Mouse (Mus musculus) cerebellum, postnatal 10 days (tissue): Measurements from ENCODE around the gene Cxcl14.

Source experiments
- DNase-seq, 2 experiments: peaks; one replicate each; pipeline ENCODE4 v3.0.0; 2021; ENCODE audit warnings: mixed read lengths in 2 of 2

The Cxcl14 gene

GRCm38 (mm10) chr13:56295943-56296658 is at the start of gene Cxcl14:
Cxcl14 (minus strand) TSS chr13:56296551.
- DNase-seq: peak; percentile 54 to 60

GRCm38 (mm10) chr13:56344355-56344754 is 48.0 kb upstream of the Cxcl14 start:
- DNase-seq: no peak

GRCm38 (mm10) chr13:56342491-56342890 is 46.1 kb upstream of the Cxcl14 start:
- no peak for DNase-seq

- DNase-seq: peak; percentile 80 to 84
Measured at GRCm38 (mm10) chr13:56340513-56340912, 44.2 kb upstream of the Cxcl14 start.

GRCm38 (mm10) chr13:56339816-56340215 is 43.5 kb upstream of the Cxcl14 start:
- no peak for DNase-seq

GRCm38 (mm10) chr13:56336982-56337381 is 40.6 kb upstream of the Cxcl14 start:
- peak in 1 of 2 experiments; percentile 25 for DNase-seq

GRCm38 (mm10) chr13:56334802-56335690 is 38.7 kb upstream of the Cxcl14 start:
- DNase-seq: peak in 1 of 2 experiments; percentile 29

- DNase-seq: no peak
Measured at GRCm38 (mm10) chr13:56334236-56334635, 37.9 kb upstream of the Cxcl14 start.

GRCm38 (mm10) chr13:56332356-56332755 is 36.0 kb upstream of the Cxcl14 start:
- peak; percentile 84 to 90 for DNase-seq

GRCm38 (mm10) chr13:56330603-56331455 is 34.5 kb upstream of the Cxcl14 start:
- DNase-seq: peak; percentile 55 to 60

GRCm38 (mm10) chr13:56329769-56330168 is 33.4 kb upstream of the Cxcl14 start:
- peak; percentile 79 to 89 for DNase-seq

- no peak for DNase-seq
Measured at GRCm38 (mm10) chr13:56329165-56329564, 32.8 kb upstream of the Cxcl14 start.

- peak in 1 of 2 experiments; percentile 27 for DNase-seq
Measured at GRCm38 (mm10) chr13:56327779-56328178, 31.4 kb upstream of the Cxcl14 start.

GRCm38 (mm10) chr13:56321635-56322034 is 25.3 kb upstream of the Cxcl14 start:
- no peak for DNase-seq

- DNase-seq: no peak
Measured at GRCm38 (mm10) chr13:56316930-56317329, 20.6 kb upstream of the Cxcl14 start.

GRCm38 (mm10) chr13:56315201-56315600 is 18.9 kb upstream of the Cxcl14 start:
- peak in 1 of 2 experiments; percentile 33 for DNase-seq

- DNase-seq: no peak
Measured at GRCm38 (mm10) chr13:56305058-56305457, 8.7 kb upstream of the Cxcl14 start.

- DNase-seq: no peak
Measured at GRCm38 (mm10) chr13:56304453-56304852, 8.1 kb upstream of the Cxcl14 start.

GRCm38 (mm10) chr13:56299336-56299735 is 3.0 kb upstream of the Cxcl14 start:
- DNase-seq: no peak

- peak; percentile 75 to 80 for DNase-seq
Measured at GRCm38 (mm10) chr13:56296659-56297020, 289 bp upstream of the Cxcl14 start.

- no peak for DNase-seq
Measured at GRCm38 (mm10) chr13:56295586-56295942, 787 bp downstream of the Cxcl14 start.

GRCm38 (mm10) chr13:56294908-56295307 is 1.4 kb downstream of the Cxcl14 start:
- peak; percentile 34 to 52 for DNase-seq

- no peak for DNase-seq
Measured at GRCm38 (mm10) chr13:56289998-56290397, 6.4 kb downstream of the Cxcl14 start.
